Mouse (Mus musculus) splenic B cell, adult 2 months (primary cell): ENCODE measurements around the gene Vstm2l.

ENCODE experiments used
- DNase-seq: peaks from one replicate; pipeline ENCODE4 v3.0.0-alpha.2; 2011; ENCODE audit warnings: low read depth, low spot score
- H3K27me3 ChIP-seq: 2 replicates; pipeline ENCODE4 v1.6.1; 2012; ENCODE audit warnings: mild to moderate bottlenecking, low read length, moderate library complexity, mixed read lengths; ENCODE audit not compliant: control insufficient read depth, poor library complexity, insufficient read depth, severe bottlenecking
- H3K36me3 ChIP-seq: 2 replicates; pipeline ENCODE4 v1.6.1; 2012; ENCODE audit warnings: mild to moderate bottlenecking, low read length, moderate library complexity, mixed read lengths; ENCODE audit not compliant: control insufficient read depth, poor library complexity, insufficient read depth, severe bottlenecking

Gene Vstm2l

GRCm38 (mm10) chr2:157957707-157958108 is 43.3 kb downstream of the Vstm2l start:
- H3K36me3 ChIP-seq: no peaks in the 10 kb centered on the region
- DNase-seq: no peak
- no peaks in the 10 kb centered on the region for H3K27me3 ChIP-seq

- no peak for DNase-seq
- Histone ChIP-seq H3K27me3 (no peaks in the 10 kb centered on the region), H3K36me3 (no peaks in the 10 kb centered on the region)
These were observed 53.4 kb downstream of the Vstm2l start for GRCm38 (mm10) chr2:157967856-157968255.

GRCm38 (mm10) chr2:157970124-157970523 is 55.7 kb downstream of the Vstm2l start:
- DNase-seq: no peak
- Histone ChIP-seq H3K36me3 (no peaks in the 10 kb centered on the region), H3K27me3 (no peaks in the 10 kb centered on the region; the same call in 1 of the 2 replicates)

- no peaks in the 10 kb centered on the region; the same call in 1 of the 2 replicates for H3K27me3 ChIP-seq
These were observed 56.2 kb downstream of the Vstm2l start for GRCm38 (mm10) chr2:157970669-157971068.

GRCm38 (mm10) chr2:157974604-157975501 is 60.4 kb downstream of the Vstm2l start:
- H3K27me3 ChIP-seq: no peaks in the 10 kb centered on the region; the same call in 1 of the 2 replicates
- DNase-seq: no peak
- no peaks in the 10 kb centered on the region for H3K36me3 ChIP-seq

More at GRCm38 (mm10) chr2:157970669-157971068, 56.2 kb downstream of the Vstm2l start:
- peak; percentile 28 for DNase-seq
- H3K36me3 ChIP-seq: no peaks in the 10 kb centered on the region

GRCm38 (mm10) chr2:157975595-157975994 is 61.1 kb downstream of the Vstm2l start:
- DNase-seq: no peak
- no peaks in the 10 kb centered on the region for H3K36me3 ChIP-seq

GRCm38 (mm10) chr2:157979241-157979640 is 64.8 kb downstream of the Vstm2l start:
- no peak for DNase-seq
- H3K36me3 ChIP-seq: peaks cover 1% of the 10 kb centered on the region

More at GRCm38 (mm10) chr2:157975595-157975994, 61.1 kb downstream of the Vstm2l start:
- H3K27me3 ChIP-seq: no peaks in the 10 kb centered on the region; the same call in 1 of the 2 replicates

GRCm38 (mm10) chr2:157982727-157983126 is 68.3 kb downstream of the Vstm2l start:
- H3K36me3 ChIP-seq: peaks cover 1% of the 10 kb centered on the region
- DNase-seq: no peak
- H3K27me3 ChIP-seq: no peaks in the 10 kb centered on the region

More at GRCm38 (mm10) chr2:157979241-157979640, 64.8 kb downstream of the Vstm2l start:
- no peaks in the 10 kb centered on the region; the same call in 1 of the 2 replicates for H3K27me3 ChIP-seq

- peaks cover 1% of the 10 kb centered on the region for H3K36me3 ChIP-seq
- no peaks in the 10 kb centered on the region for H3K27me3 ChIP-seq
- no peak for DNase-seq
These were observed 68.8 kb downstream of the Vstm2l start for GRCm38 (mm10) chr2:157983276-157983675.

- no peak for DNase-seq
- Histone ChIP-seq H3K27me3 (no peaks in the 10 kb centered on the region), H3K36me3 (peaks cover 6% of the 10 kb centered on the region)
These were observed 71.2 kb downstream of the Vstm2l start for GRCm38 (mm10) chr2:157985611-157986010.

- peaks cover 6% of the 10 kb centered on the region for H3K36me3 ChIP-seq
- no peak for DNase-seq
These were observed 71.8 kb downstream of the Vstm2l start for GRCm38 (mm10) chr2:157986235-157986634.

GRCm38 (mm10) chr2:157988416-157989190 is 74.2 kb downstream of the Vstm2l start:
- no peak for DNase-seq
- H3K36me3 ChIP-seq: peaks cover 9% of the 10 kb centered on the region; the same call in 1 of the 2 replicates
- no peaks in the 10 kb centered on the region for H3K27me3 ChIP-seq

More at GRCm38 (mm10) chr2:157986235-157986634, 71.8 kb downstream of the Vstm2l start:
- no peaks in the 10 kb centered on the region for H3K27me3 ChIP-seq

- no peaks in the 10 kb centered on the region for H3K27me3 ChIP-seq
- peaks cover 9% of the 10 kb centered on the region; the same call in 1 of the 2 replicates for H3K36me3 ChIP-seq
- peak; percentile 30 for DNase-seq
These were observed 75.5 kb downstream of the Vstm2l start for GRCm38 (mm10) chr2:157989946-157990345.

GRCm38 (mm10) chr2:157991026-157991425 is 76.6 kb downstream of the Vstm2l start:
- no peaks in the 10 kb centered on the region for H3K27me3 ChIP-seq
- DNase-seq: no peak
- H3K36me3 ChIP-seq: peaks cover 9% of the 10 kb centered on the region; the same call in 1 of the 2 replicates
